Mouse (Mus musculus): ENCODE measurements around the gene Hoxd8. TPM values are rescaled to one million over a fixed set of nuclear protein-coding genes. Genes with fewer than 3 reads are reported as not detected.

Hoxd8 gene
- polyA plus RNA-seq, 1 experiment from 2014 or later: 23.1 TPM

DNA sequence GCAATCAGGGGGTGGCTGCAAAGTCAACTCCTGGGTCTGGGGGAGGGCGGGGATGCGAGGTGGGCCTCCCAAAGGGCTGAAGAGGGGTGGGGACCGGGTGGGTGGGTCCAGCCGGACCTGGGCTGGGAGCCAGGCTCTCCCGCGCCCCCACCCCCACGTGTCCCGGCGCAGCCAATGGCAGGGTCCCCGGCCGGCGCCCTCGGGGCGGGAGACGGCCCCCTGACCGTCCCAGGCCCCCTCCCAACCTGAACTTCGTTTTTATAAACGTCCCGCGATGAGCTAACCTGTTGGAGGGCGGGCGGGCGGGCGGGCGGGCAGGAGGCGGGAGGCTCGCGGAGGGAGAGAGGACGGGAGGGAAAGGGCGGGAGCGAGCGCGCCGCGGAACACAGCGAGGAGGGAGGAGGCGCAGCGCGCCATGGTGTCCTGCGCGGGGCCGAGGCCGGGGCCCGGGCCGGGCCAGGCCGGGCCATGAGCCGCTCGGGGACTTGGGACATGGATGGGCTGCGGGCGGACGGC lies 36.5 kb upstream of the Hoxd8 start, which contains the start of gene Hoxd13:
Gene Hoxd13 (plus strand): TSS at position 469 of the 516 bp plus-strand sequence.
- 0% methylated on average over 22 of the region's 51 CpGs for WGBS
- peak within 1 kb of the TSS; percentile 5; the same call in 1 of the 2 replicates for H3K9ac ChIP-seq (ENCODE audit: low read length)
- no peak for DNase-seq (ENCODE audit: low spot score)

GRCm38 (mm10) chr2:74668370-74669229 lies 35.8 kb upstream of the Hoxd8 start:
- under 1% methylated on average over 62 of the region's 74 CpGs for WGBS
- DNase-seq (ENCODE audit: low spot score) (peak; percentile 73), ATAC-seq (ENCODE audit: insufficient read depth, low FRiP score, low TSS enrichment) (peak; percentile 16; the same call in 1 of the 2 replicates)
- Histone ChIP-seq H3K27ac (ENCODE audit: low read depth, low read length) (no peak overlapping the region), H3K27me3 (ENCODE audit: control insufficient read depth, insufficient read depth, low read length) (peaks cover 96% of the 10 kb centered on the region), H3K4me1 (ENCODE audit: control insufficient read depth, insufficient read depth, low read length) (0 out of 2 replicates have a peak, but pooled peaks cover 4% of the 10 kb centered on the region), H3K4me2 (ENCODE audit: low read depth) (peak overlapping the region; percentile 66), H3K36me3 (ENCODE audit: control insufficient read depth, insufficient read depth, low read length) (no peaks in the 10 kb centered on the region), H3K9ac (ENCODE audit: low read length) (peak overlapping the region; percentile 5; the same call in 1 of the 2 replicates), H3K9me3 (ENCODE audit: control insufficient read depth, low read length) (no peaks in the 10 kb centered on the region), H3K4me3 (ENCODE audit: low read depth, low read length) (peak overlapping the region; percentile 33)

More for the DNA sequence above, 36.5 kb upstream of the Hoxd8 start, which contains the start of gene Hoxd13:
- ATAC-seq (ENCODE audit: insufficient read depth, low FRiP score, low TSS enrichment): peak; percentile 67; the same call in 1 of the 2 replicates
- Histone ChIP-seq H3K4me2 (ENCODE audit: low read depth) (peak within 1 kb of the TSS; percentile 66), H3K27ac (ENCODE audit: low read depth, low read length) (no peak within 1 kb of the TSS), H3K9me3 (ENCODE audit: control insufficient read depth, low read length) (no peaks in the 10 kb centered on the region), H3K4me1 (ENCODE audit: control insufficient read depth, insufficient read depth, low read length) (0 out of 2 replicates have a peak, but pooled peaks cover 4% of the 10 kb centered on the region), H3K36me3 (ENCODE audit: control insufficient read depth, insufficient read depth, low read length) (no peaks in the 10 kb centered on the region), H3K27me3 (ENCODE audit: control insufficient read depth, insufficient read depth, low read length) (peaks cover 96% of the 10 kb centered on the region), H3K4me3 (ENCODE audit: low read depth, low read length) (peak within 1 kb of the TSS; percentile 33)

DNA sequence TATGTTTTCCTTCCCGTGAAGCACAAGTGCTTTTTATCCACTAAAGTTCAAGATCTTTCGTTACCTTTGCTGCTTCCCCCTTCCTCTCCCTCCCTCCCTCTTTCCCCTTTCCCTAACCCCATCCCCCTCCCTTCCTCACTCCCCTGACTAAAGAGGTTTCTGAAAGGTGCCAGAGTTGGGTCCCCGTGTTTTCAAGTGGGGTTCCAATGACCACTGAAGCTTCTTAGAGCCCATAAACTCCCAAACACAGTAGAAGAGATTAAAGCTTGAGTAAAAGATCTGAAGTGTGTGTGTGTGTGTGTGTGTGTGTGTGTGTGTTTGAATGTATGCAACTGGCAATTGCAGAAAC lies 35.2 kb upstream of the Hoxd8 start:
- Histone ChIP-seq H3K27me3 (ENCODE audit: control insufficient read depth, insufficient read depth, low read length) (peaks cover 96% of the 10 kb centered on the region), H3K9ac (ENCODE audit: low read length) (no peak overlapping the region), H3K4me1 (ENCODE audit: control insufficient read depth, insufficient read depth, low read length) (0 out of 2 replicates have a peak, but pooled peaks cover 4% of the 10 kb centered on the region), H3K27ac (ENCODE audit: low read depth, low read length) (no peak overlapping the region), H3K9me3 (ENCODE audit: control insufficient read depth, low read length) (no peaks in the 10 kb centered on the region), H3K4me2 (ENCODE audit: low read depth) (peak overlapping the region; percentile 7; the same call in 1 of the 2 replicates), H3K36me3 (ENCODE audit: control insufficient read depth, insufficient read depth, low read length) (no peaks in the 10 kb centered on the region), H3K4me3 (ENCODE audit: low read depth, low read length) (no peak overlapping the region)
- ATAC-seq (ENCODE audit: insufficient read depth, low FRiP score, low TSS enrichment): no peak
- DNase-seq (ENCODE audit: low spot score): peak; percentile 27
- WGBS: 0% methylated on average over 3 of the region's 3 CpGs

- H3K9me3 ChIP-seq (ENCODE audit: control insufficient read depth, low read length): no peaks in the 10 kb centered on the region
- no peak overlapping the region for H3K9ac ChIP-seq (ENCODE audit: low read length)
- WGBS: 1% methylated on average over 14 of the region's 14 CpGs
- ATAC-seq (ENCODE audit: insufficient read depth, low FRiP score, low TSS enrichment) (no peak), DNase-seq (ENCODE audit: low spot score) (peak; percentile 41)
- peaks cover 96% of the 10 kb centered on the region for H3K27me3 ChIP-seq (ENCODE audit: control insufficient read depth, insufficient read depth, low read length)
- no peaks in the 10 kb centered on the region for H3K36me3 ChIP-seq (ENCODE audit: control insufficient read depth, insufficient read depth, low read length)
- no peak overlapping the region for H3K4me2 ChIP-seq (ENCODE audit: low read depth)
- no peak overlapping the region for H3K4me3 ChIP-seq (ENCODE audit: low read depth, low read length)
- H3K4me1 ChIP-seq (ENCODE audit: control insufficient read depth, insufficient read depth, low read length): 0 out of 2 replicates have a peak, but pooled peaks cover 4% of the 10 kb centered on the region
- no peak overlapping the region for H3K27ac ChIP-seq (ENCODE audit: low read depth, low read length)
Observed at GRCm38 (mm10) chr2:74669650-74670235, 34.7 kb upstream of the Hoxd8 start.

DNA sequence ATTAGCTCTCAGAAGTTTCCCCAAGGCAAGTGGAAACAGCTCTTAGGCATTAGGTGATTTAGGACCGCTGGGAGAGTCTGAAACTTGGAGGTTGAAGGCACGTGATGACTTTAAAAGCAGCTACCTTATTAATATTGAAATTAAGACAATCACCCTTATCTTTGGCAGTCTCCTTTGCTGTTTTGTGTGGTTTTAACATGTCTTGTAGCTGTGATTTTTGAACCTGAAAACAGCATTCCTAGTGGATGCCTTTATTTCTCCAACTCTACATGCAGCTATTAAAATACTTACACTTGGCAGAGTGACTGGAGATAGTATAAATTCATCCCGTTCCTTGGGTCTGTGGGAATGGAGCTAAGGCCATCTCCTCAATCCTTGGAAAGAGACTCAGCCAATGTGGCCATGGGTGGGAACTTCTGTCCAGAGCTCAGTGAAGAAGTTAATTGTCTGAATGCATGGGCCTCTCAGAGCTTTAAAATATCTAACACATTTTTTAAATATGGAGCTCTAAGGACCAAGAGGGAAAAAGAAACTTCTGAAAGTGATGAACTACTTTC lies 33.7 kb upstream of the Hoxd8 start:
- Histone ChIP-seq H3K27ac (ENCODE audit: low read depth, low read length) (no peak overlapping the region), H3K27me3 (ENCODE audit: control insufficient read depth, insufficient read depth, low read length) (peaks cover 97% of the 10 kb centered on the region), H3K9me3 (ENCODE audit: control insufficient read depth, low read length) (no peaks in the 10 kb centered on the region), H3K9ac (ENCODE audit: low read length) (no peak overlapping the region), H3K4me3 (ENCODE audit: low read depth, low read length) (no peak overlapping the region), H3K4me2 (ENCODE audit: low read depth) (no peak overlapping the region), H3K4me1 (ENCODE audit: control insufficient read depth, insufficient read depth, low read length) (0 out of 2 replicates have a peak, but pooled peaks cover 6% of the 10 kb centered on the region), H3K36me3 (ENCODE audit: control insufficient read depth, insufficient read depth, low read length) (no peaks in the 10 kb centered on the region)
- WGBS: 2% methylated on average over 3 of the region's 3 CpGs
- ATAC-seq (ENCODE audit: insufficient read depth, low FRiP score, low TSS enrichment) (no peak), DNase-seq (ENCODE audit: low spot score) (peak; percentile 31)

DNA sequence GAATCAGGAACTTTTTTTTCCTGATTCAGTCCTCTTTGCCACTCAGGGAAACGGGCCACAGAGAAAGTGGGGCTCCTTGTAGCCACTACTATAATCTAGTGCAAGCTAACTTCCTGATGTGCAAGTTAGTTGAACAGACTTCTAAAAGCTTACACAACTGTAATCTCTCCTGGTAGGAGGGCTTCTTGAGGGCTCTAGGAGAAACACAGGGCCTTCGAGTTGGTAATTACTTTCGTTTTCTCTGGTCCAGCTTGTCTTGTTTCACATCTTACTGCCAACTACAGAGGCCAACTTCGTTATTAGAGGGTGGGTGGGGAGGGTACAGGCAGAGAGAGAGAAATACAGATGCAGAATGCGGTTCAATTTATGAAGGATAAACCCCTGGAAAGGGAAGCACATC lies 32.6 kb upstream of the Hoxd8 start:
- Histone ChIP-seq H3K27me3 (ENCODE audit: control insufficient read depth, insufficient read depth, low read length) (peaks cover 98% of the 10 kb centered on the region), H3K36me3 (ENCODE audit: control insufficient read depth, insufficient read depth, low read length) (no peaks in the 10 kb centered on the region), H3K4me3 (ENCODE audit: low read depth, low read length) (no peak overlapping the region), H3K9me3 (ENCODE audit: control insufficient read depth, low read length) (no peaks in the 10 kb centered on the region), H3K4me2 (ENCODE audit: low read depth) (no peak overlapping the region), H3K4me1 (ENCODE audit: control insufficient read depth, insufficient read depth, low read length) (0 out of 2 replicates have a peak, but pooled peaks cover 6% of the 10 kb centered on the region), H3K9ac (ENCODE audit: low read length) (no peak overlapping the region), H3K27ac (ENCODE audit: low read depth, low read length) (no peak overlapping the region)
- 3% methylated on average over 5 of the region's 5 CpGs for WGBS
- DNase-seq (ENCODE audit: low spot score) (no peak), ATAC-seq (ENCODE audit: insufficient read depth, low FRiP score, low TSS enrichment) (no peak)

- Histone ChIP-seq H3K27me3 (ENCODE audit: control insufficient read depth, insufficient read depth, low read length) (peaks cover 98% of the 10 kb centered on the region), H3K27ac (ENCODE audit: low read depth, low read length) (no peak overlapping the region), H3K4me1 (ENCODE audit: control insufficient read depth, insufficient read depth, low read length) (0 out of 2 replicates have a peak, but pooled peaks cover 6% of the 10 kb centered on the region), H3K36me3 (ENCODE audit: control insufficient read depth, insufficient read depth, low read length) (no peaks in the 10 kb centered on the region), H3K4me3 (ENCODE audit: low read depth, low read length) (peak overlapping the region; percentile 19; the same call in 1 of the 2 replicates), H3K9me3 (ENCODE audit: control insufficient read depth, low read length) (no peaks in the 10 kb centered on the region), H3K4me2 (ENCODE audit: low read depth) (peak overlapping the region; percentile 44), H3K9ac (ENCODE audit: low read length) (no peak overlapping the region)
- no peak for ATAC-seq (ENCODE audit: insufficient read depth, low FRiP score, low TSS enrichment)
- under 1% methylated on average over 39 of the region's 40 CpGs for whole genome bisulfite sequencing
- peak; percentile 88 for DNase-seq (ENCODE audit: low spot score)
Observed at GRCm38 (mm10) chr2:74672481-74673362, 31.7 kb upstream of the Hoxd8 start.
